Mouse (Mus musculus) megakaryocyte, embryonic 14.5 days (primary cell): Measurements from ENCODE around the gene 1700021F05Rik.

Source experiments
- FLI1 ChIP-seq: IDR thresholded peaks from 2 replicates; pipeline ENCODE4 v1.6.1; 2012; ENCODE audit warnings: low read length, inconsistent platforms, mixed read lengths
- GATA1 ChIP-seq: IDR thresholded peaks from 3 replicates; pipeline ENCODE4 v1.6.1; 2012; ENCODE audit warnings: mixed read lengths, low read length, inconsistent platforms, borderline replicate concordance

GRCm38 (mm10) chr10:43517836-43518235, 23.0 kb downstream of the 1700021F05Rik start:
- TF ChIP-seq FLI1 (no peak), GATA1 (no peak)
